Mouse (Mus musculus): Measurements from ENCODE around the gene Rap1gds1.

DNA sequence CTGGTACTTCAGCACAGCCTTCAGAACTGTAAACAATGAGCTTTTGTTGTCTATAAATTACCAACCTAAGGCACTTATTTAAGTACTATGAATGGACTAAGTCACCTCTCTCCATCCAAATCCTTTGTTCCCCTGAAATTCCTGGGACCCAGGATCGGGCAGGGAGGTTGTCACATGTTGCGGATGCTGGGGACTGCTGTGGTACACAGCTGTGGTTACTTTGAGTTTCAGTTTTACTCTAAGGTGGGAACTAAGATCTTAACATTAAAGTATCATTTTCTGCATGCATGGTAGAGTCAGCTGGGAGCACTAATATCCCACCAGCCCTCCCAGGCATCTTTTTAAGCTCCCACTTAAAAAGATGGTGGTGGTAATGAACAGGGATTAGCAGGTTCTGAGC lies 165.7 kb downstream of the Rap1gds1 start:
- TF ChIP-seq CTCF (conservative IDR thresholded peaks at IDR 0.05; ENCODE audit: low read length) (no peak), POU5F1 (IDR thresholded peaks at IDR 0.05; ENCODE audit: borderline replicate concordance, low read length) (no peak)

All from E14TG2a.4 (cell line).